Mouse (Mus musculus) MEL (cell line): Measurements from ENCODE around the gene Brsk2. TPM values are rescaled to one million over a fixed set of nuclear protein-coding genes. Genes with fewer than 3 reads are reported as not detected.

Experiments
- DNase-seq: peaks from one replicate; pipeline ENCODE4 v3.0.0; 2011; ENCODE audit warnings: low read depth, low spot score
- H3K27ac ChIP-seq: 2 replicates; pipeline ENCODE4 v1.5.1; 2012; ENCODE audit warnings: low read depth, mild to moderate bottlenecking, control low read depth, low read length, moderate library complexity; ENCODE audit not compliant: control insufficient read depth
- H3K27me3 ChIP-seq, 2 experiments: fragments of 150-350 bp in 1 of 2; sonication (generic) in 1 of 2; 2 replicates each; pipeline ENCODE4 v1.6.1; 2012; ENCODE audit warnings: low read length in 2 of 2, mild to moderate bottlenecking in 2 of 2, improper control_type of control experiment in 1 of 2, moderate library complexity in 1 of 2; ENCODE audit not compliant: insufficient read depth in 2 of 2, control insufficient read depth in 1 of 2
- H3K36me3 ChIP-seq, 2 experiments: 2 replicates each; pipeline ENCODE4 v1.6.1; 2012 to 2014; ENCODE audit warnings: low read length in 2 of 2, improper control_type of control experiment in 1 of 2, inconsistent platforms in 1 of 2, mild to moderate bottlenecking in 1 of 2; ENCODE audit not compliant: insufficient read depth in 2 of 2, control insufficient read depth in 1 of 2
- H3K4me1 ChIP-seq, 2 experiments: fragments of 150-350 bp in 1 of 2; sonication (generic) in 1 of 2; 2 replicates each; pipeline ENCODE4 v1.6.1; 2012; ENCODE audit warnings: low read length in 2 of 2, improper control_type of control experiment in 1 of 2, mild to moderate bottlenecking in 1 of 2; ENCODE audit not compliant: insufficient read depth in 2 of 2, control insufficient read depth in 1 of 2
- H3K4me3 ChIP-seq, 2 experiments: fragments of 150-350 bp in 1 of 2; sonication (generic) in 1 of 2; 2 replicates each; pipeline ENCODE4 v1.5.1; 2012; ENCODE audit warnings: low read depth in 2 of 2, low read length in 2 of 2, mild to moderate bottlenecking in 2 of 2, moderate library complexity in 2 of 2, control low read depth in 1 of 2, improper control_type of control experiment in 1 of 2; ENCODE audit not compliant: control insufficient read depth in 1 of 2, insufficient read depth in 1 of 2
- H3K79me2 ChIP-seq: 2 replicates; pipeline ENCODE4 v1.6.1; 2012; ENCODE audit warnings: mild to moderate bottlenecking, low read length, moderate library complexity; ENCODE audit not compliant: control insufficient read depth, poor library complexity, insufficient read depth
- H3K9ac ChIP-seq: 2 replicates; pipeline ENCODE4 v1.6.1; 2012; ENCODE audit warnings: low read depth, mild to moderate bottlenecking, control low read depth, low read length, moderate library complexity; ENCODE audit not compliant: control insufficient read depth, poor library complexity, severe bottlenecking
- H3K9me3 ChIP-seq: fragments of 150-350 bp; sonication (generic); replicated peaks from 2 replicates; pipeline ENCODE4 v1.6.1; 2012; ENCODE audit warnings: mild to moderate bottlenecking, low read length, improper control_type of control experiment, moderate library complexity; ENCODE audit not compliant: insufficient read depth
- CHD1 ChIP-seq: IDR thresholded peaks from 2 replicates; pipeline ENCODE4 v1.6.1; 2012; ENCODE audit warnings: low read depth, mild to moderate bottlenecking, inconsistent platforms, low read length, improper control_type of control experiment
- CTCF ChIP-seq, 3 experiments: IDR thresholded peaks in 2 of 3; conservative IDR thresholded peaks in 1 of 3; 2 replicates each; pipeline ENCODE4 v1.5.1; 2011 to 2012; ENCODE audit warnings: low read length in 3 of 3, low read depth in 2 of 3, mild to moderate bottlenecking in 2 of 3, improper control_type of control experiment in 1 of 3, inconsistent platforms in 1 of 3, mixed read lengths in 1 of 3, moderate library complexity in 1 of 3; ENCODE audit not compliant: control insufficient read depth in 1 of 3, insufficient read depth in 1 of 3, poor library complexity in 1 of 3, severe bottlenecking in 1 of 3
- E2F4 ChIP-seq: IDR thresholded peaks from 2 replicates; pipeline ENCODE4 v1.6.1; 2011; ENCODE audit warnings: low read depth, low read length, improper control_type of control experiment, borderline replicate concordance
- KAT2A ChIP-seq: conservative IDR thresholded peaks from 2 replicates; pipeline ENCODE4 v1.6.1; 2012; ENCODE audit warnings: low read depth, low read length, improper control_type of control experiment, inconsistent platforms
- MAFK ChIP-seq: IDR thresholded peaks from 2 replicates; pipeline ENCODE4 v1.6.1; 2011; ENCODE audit warnings: low read depth, mild to moderate bottlenecking, low read length, improper control_type of control experiment, borderline replicate concordance
- MAZ ChIP-seq: IDR thresholded peaks from 2 replicates; pipeline ENCODE4 v1.6.1; 2012; ENCODE audit warnings: low read depth, mild to moderate bottlenecking, inconsistent platforms, low read length, improper control_type of control experiment
- MEF2A ChIP-seq: IDR thresholded peaks from 2 replicates; pipeline ENCODE4 v1.6.1; 2014; ENCODE audit warnings: low read depth, mild to moderate bottlenecking, inconsistent platforms, low read length, improper control_type of control experiment; ENCODE audit not compliant: poor library complexity, insufficient replicate concordance, severe bottlenecking; ENCODE audit errors: extremely low read depth
- MXI1 ChIP-seq: IDR thresholded peaks from 2 replicates; pipeline ENCODE4 v1.6.1; 2011; ENCODE audit warnings: mild to moderate bottlenecking, low read depth, low read length, improper control_type of control experiment
- NELFE ChIP-seq: IDR thresholded peaks from 2 replicates; pipeline ENCODE4 v1.6.1; 2011; ENCODE audit warnings: low read depth, low read length, improper control_type of control experiment
- NRF1 ChIP-seq: IDR thresholded peaks from 2 replicates; pipeline ENCODE4 v1.6.1; 2014; ENCODE audit warnings: low read depth, mild to moderate bottlenecking, inconsistent platforms, low read length, improper control_type of control experiment, moderate library complexity; ENCODE audit not compliant: poor library complexity, insufficient read depth, severe bottlenecking
- POLR2A ChIP-seq, 2 experiments: IDR thresholded peaks; 2 replicates each; pipeline ENCODE4 v1.6.1; 2011 to 2012; ENCODE audit warnings: low read length in 2 of 2, mild to moderate bottlenecking in 2 of 2, control low read depth in 1 of 2, improper control_type of control experiment in 1 of 2, low read depth in 1 of 2, moderate library complexity in 1 of 2; ENCODE audit not compliant: control insufficient read depth in 1 of 2, insufficient read depth in 1 of 2, poor library complexity in 1 of 2
- POLR2AphosphoS5 ChIP-seq: IDR thresholded peaks from 2 replicates; pipeline ENCODE4 v1.6.1; 2012; ENCODE audit warnings: low read depth, borderline replicate concordance, mild to moderate bottlenecking, inconsistent platforms, low read length, moderate library complexity, mixed read lengths
- RAD21 ChIP-seq: IDR thresholded peaks from 2 replicates; pipeline ENCODE4 v1.6.1; 2011; ENCODE audit warnings: mild to moderate bottlenecking, low read depth, low read length, improper control_type of control experiment
- SIN3A ChIP-seq: IDR thresholded peaks from 2 replicates; pipeline ENCODE4 v1.6.1; 2012; ENCODE audit warnings: low read length, improper control_type of control experiment, inconsistent platforms
- SMC3 ChIP-seq: IDR thresholded peaks from 2 replicates; pipeline ENCODE4 v1.6.1; 2011; ENCODE audit warnings: low read depth, low read length, improper control_type of control experiment
- TAL1 ChIP-seq: IDR thresholded peaks from 2 replicates; pipeline ENCODE4 v1.6.1; 2012; ENCODE audit warnings: mild to moderate bottlenecking, inconsistent platforms, low read length, moderate library complexity, mixed read lengths
- UBTF ChIP-seq: IDR thresholded peaks from 2 replicates; pipeline ENCODE4 v1.6.1; 2012; ENCODE audit warnings: low read depth, mild to moderate bottlenecking, inconsistent platforms, low read length, improper control_type of control experiment, moderate library complexity, borderline replicate concordance; ENCODE audit not compliant: insufficient read depth
- USF1 ChIP-seq: IDR thresholded peaks from 2 replicates; pipeline ENCODE4 v1.6.1; 2014; ENCODE audit warnings: low read depth, mild to moderate bottlenecking, inconsistent platforms, low read length, improper control_type of control experiment, moderate library complexity
- ZC3H11A ChIP-seq: IDR thresholded peaks from 2 replicates; pipeline ENCODE4 v1.6.1; 2012; ENCODE audit warnings: low read depth, mild to moderate bottlenecking, inconsistent platforms, low read length, improper control_type of control experiment
- ZKSCAN1 ChIP-seq: IDR thresholded peaks from 2 replicates; pipeline ENCODE4 v1.6.1; 2012; ENCODE audit warnings: low read depth, mild to moderate bottlenecking, inconsistent platforms, low read length, improper control_type of control experiment, moderate library complexity
- ZMIZ1 ChIP-seq: IDR thresholded peaks from 2 replicates; pipeline ENCODE4 v1.6.1; 2012; ENCODE audit warnings: low read depth, mild to moderate bottlenecking, inconsistent platforms, low read length, improper control_type of control experiment, moderate library complexity
- ZNF384 ChIP-seq: IDR thresholded peaks from 2 replicates; pipeline ENCODE4 v1.6.1; 2012; ENCODE audit warnings: low read depth, mild to moderate bottlenecking, inconsistent platforms, low read length, improper control_type of control experiment
- polyA plus RNA-seq, 2 experiments: library from polyadenylated mRNA; stranded (reverse) in 1 of 2; unstranded in 1 of 2; fragments of >175 nt in 1 of 2; fragments of >200 nt in 1 of 2; gene quantifications; 2 replicates each; pipeline versions ENCODE4 v1.2.1 to v1.2.4; 2012; ENCODE audit warnings: low replicate concordance in 2 of 2, low read depth in 1 of 2; ENCODE audit not compliant: insufficient read length in 2 of 2, insufficient read depth in 1 of 2, missing spikeins in 1 of 2
- total RNA-seq: library from RNA; depleted of rRNA; stranded (reverse); fragments of 300-350 nt; gene quantifications from 2 replicates; pipeline ENCODE4 v1.2.3, GENCODE M21; 2012

Gene Brsk2
- total and polyA plus RNA-seq, 3 experiments = 0.13 to 0.19 TPM; not detected in 1

GRCm38 (mm10) chr7:141972831-141973619 lies 23.5 kb downstream of the Brsk2 start:
- Histone ChIP-seq H3K27me3 (no peaks in the 10 kb centered on the region), H3K4me3 (no peak overlapping the region), H3K27ac (no peak overlapping the region), H3K79me2 (no peaks in the 10 kb centered on the region), H3K36me3 (no peaks in the 10 kb centered on the region), H3K9me3 (no peaks in the 10 kb centered on the region), H3K4me1 (no peaks in the 10 kb centered on the region), H3K9ac (no peak overlapping the region)
- DNase-seq = peak; percentile 57
- no peak for TF ChIP-seq TAL1
- peak; percentile 35; the same call in 1 of the 2 replicates for TF ChIP-seq SMC3
- peak; percentile 36 to 42 (median 38) for TF ChIP-seq CTCF (IDR thresholded peaks at IDR 0.05 in 2 of 3, conservative IDR thresholded peaks at IDR 0.05 in 1 of 3; ENCODE audit: control insufficient read depth in 1 of 3, insufficient read depth in 1 of 3, low read depth in 2 of 3, low read length in 3 of 3, poor library complexity in 1 of 3, severe bottlenecking in 1 of 3)
- TF ChIP-seq ZNF384 = no peak
- TF ChIP-seq RAD21 = peak; percentile 13

DNA sequence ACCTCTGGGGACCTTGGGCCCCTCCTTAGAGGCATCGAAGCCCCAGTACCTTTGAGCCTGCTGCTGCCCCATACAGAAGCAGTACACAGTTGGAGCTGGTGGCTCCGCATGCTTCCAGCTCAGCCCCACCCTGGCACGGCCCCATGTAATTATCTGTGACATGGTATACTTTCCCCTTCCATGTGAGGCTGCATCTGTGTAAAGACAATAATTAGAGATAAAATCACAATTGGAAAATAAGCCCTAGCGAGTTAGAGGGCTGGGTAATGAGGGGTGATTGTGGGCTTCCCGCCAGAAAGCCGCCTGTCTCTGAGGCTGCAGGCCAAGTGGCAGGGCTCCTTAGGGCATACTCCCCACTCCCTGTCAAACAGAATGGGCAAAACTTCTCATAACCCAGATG lies 28.5 kb downstream of the Brsk2 start:
- Histone ChIP-seq H3K27me3 (no peaks in the 10 kb centered on the region), H3K4me3 (no peak overlapping the region), H3K9ac (no peak overlapping the region), H3K79me2 (no peaks in the 10 kb centered on the region), H3K27ac (no peak overlapping the region), H3K9me3 (no peaks in the 10 kb centered on the region), H3K36me3 (no peaks in the 10 kb centered on the region), H3K4me1 (no peaks in the 10 kb centered on the region)
- no peak for DNase-seq
- TF ChIP-seq NELFE = no peak
- TF ChIP-seq MAZ = no peak
- TF ChIP-seq ZC3H11A = no peak
- TF ChIP-seq SIN3A = no peak
- TF ChIP-seq MXI1 = no peak
- TF ChIP-seq KAT2A = no peak
- TF ChIP-seq E2F4 = no peak
- TF ChIP-seq USF1 = no peak
- no peak for TF ChIP-seq RAD21
- TF ChIP-seq MAFK = no peak
- no peak for TF ChIP-seq CTCF (IDR thresholded peaks at IDR 0.05 in 2 of 3, conservative IDR thresholded peaks at IDR 0.05 in 1 of 3; ENCODE audit: control insufficient read depth in 1 of 3, insufficient read depth in 1 of 3, low read depth in 2 of 3, low read length in 3 of 3, poor library complexity in 1 of 3, severe bottlenecking in 1 of 3)
- no peak for TF ChIP-seq POLR2A (IDR thresholded peaks at IDR 0.05; ENCODE audit: control insufficient read depth in 1 of 2, insufficient read depth in 1 of 2, low read depth in 1 of 2, low read length in 2 of 2, poor library complexity in 1 of 2)
- no peak for TF ChIP-seq UBTF
- TF ChIP-seq NRF1 = no peak
- no peak for TF ChIP-seq TAL1
- TF ChIP-seq ZKSCAN1 = no peak
- TF ChIP-seq CHD1 = no peak
- no peak for TF ChIP-seq ZMIZ1
- no peak for TF ChIP-seq MEF2A
- no peak for TF ChIP-seq POLR2AphosphoS5
